Comparison of ENCODE assay signal across 18 mouse cellular contexts in the genomic region with DNA sequence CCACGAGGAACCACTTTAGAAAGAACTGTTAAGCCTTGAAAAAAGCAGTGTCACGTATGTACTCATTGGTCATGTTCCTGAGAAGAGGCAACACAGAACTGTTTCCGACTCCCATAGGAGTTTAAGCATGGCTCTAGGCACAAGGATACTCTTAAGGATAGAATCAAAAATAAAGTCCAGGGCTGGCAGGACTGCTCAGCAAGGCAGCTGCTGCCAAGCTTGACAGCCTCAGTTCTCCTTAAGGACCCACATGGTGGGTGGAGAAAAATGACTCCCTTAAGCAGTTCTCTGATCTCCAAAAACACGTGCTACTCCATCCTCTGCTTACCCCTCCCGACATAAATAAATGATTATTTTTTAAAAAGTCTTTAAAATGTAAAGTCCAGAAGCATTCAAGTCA.
"Had no signal": no experiment of that assay in that cellular context is flagged by ENCODE, and none has a peak within 500 bp of the region (broad histone marks: within the 10 kb centered on the region; RNA-seq: fewer than 3 reads in every experiment).

No protein-coding gene starts in this region.

- H3K4me3 ChIP-seq: midbrain, embryonic 10.5 days; midbrain, embryonic 12.5 days; myocyte; neural tube, embryonic 13.5 days; neural tube, embryonic 15.5 days had no signal

- H3K4me2 ChIP-seq: lung, embryonic 14.5 days; midbrain, embryonic 12.5 days; neural tube, embryonic 13.5 days; neural tube, embryonic 15.5 days had no signal

- H3K9me3 ChIP-seq: midbrain, embryonic 10.5 days; midbrain, embryonic 12.5 days; neural tube, embryonic 13.5 days; neural tube, embryonic 15.5 days had no signal

- DNase-seq: lung, embryonic 14.5 days; lung, postnatal 10 days; lung, postnatal 4 days; midbrain, embryonic 14.5 days; retina, postnatal 1 day; right cerebral cortex, adult 18-20 months; right cerebral cortex, postnatal 25 days; right cerebral cortex, postnatal 4 days; spleen, adult 18-20 months; thymus, adult 18-20 months; thymus, postnatal 14 days; thymus, postnatal 36 days had no signal

- H3K27ac ChIP-seq: midbrain, embryonic 10.5 days; midbrain, embryonic 12.5 days; neural tube, embryonic 13.5 days; neural tube, embryonic 15.5 days had no signal

- H3K9ac ChIP-seq: lung, embryonic 14.5 days; midbrain, embryonic 12.5 days; neural tube, embryonic 13.5 days; neural tube, embryonic 15.5 days had no signal

- ATAC-seq: midbrain, embryonic 16.5 days had no signal

- H3K4me1 ChIP-seq: midbrain, embryonic 10.5 days; midbrain, embryonic 12.5 days; neural tube, embryonic 13.5 days; neural tube, embryonic 15.5 days had no signal

- H3K27me3 ChIP-seq: midbrain, embryonic 12.5 days; neural tube, embryonic 13.5 days; neural tube, embryonic 15.5 days had no signal
